Mouse (Mus musculus) C2C12 (cell line): ENCODE results near the gene Wwtr1. TPM values are rescaled to one million over a fixed set of nuclear protein-coding genes. Genes with fewer than 3 reads are reported as not detected.

Source experiments
- H3K27me3 ChIP-seq: one replicate; pipeline ENCODE4 v1.6.1; 2011; ENCODE audit not compliant: control insufficient read depth, insufficient read depth, insufficient read length
- H3K36me3 ChIP-seq: one replicate; pipeline ENCODE4 v1.6.1; 2011; ENCODE audit not compliant: control insufficient read depth, insufficient read depth
- H3K4me3 ChIP-seq: one replicate; pipeline ENCODE4 v1.5.1; 2011; ENCODE audit warnings: mild to moderate bottlenecking, control low read depth; ENCODE audit not compliant: poor library complexity, insufficient read depth, severe bottlenecking
- H3K79me2 ChIP-seq: one replicate; pipeline ENCODE4 v1.6.1; 2011; ENCODE audit not compliant: control insufficient read depth, insufficient read depth
- H3K79me3 ChIP-seq: one replicate; pipeline ENCODE4 v1.6.1; 2011; ENCODE audit warnings: low read depth, control low read depth
- H3ac ChIP-seq: one replicate; pipeline ENCODE3; 2011; ENCODE audit warnings: low read depth; ENCODE audit not compliant: control insufficient read depth, insufficient read length
- CEBPB ChIP-seq: IDR thresholded peaks from one replicate; pipeline ENCODE4 v1.6.1; 2011; ENCODE audit warnings: low read depth, mild to moderate bottlenecking, control low read depth, moderate library complexity
- CTCF ChIP-seq: IDR thresholded peaks from one replicate; pipeline ENCODE4 v1.5.1; 2011; ENCODE audit not compliant: control insufficient read depth, insufficient read depth, insufficient read length
- FOSL1 ChIP-seq: IDR thresholded peaks from one replicate; pipeline ENCODE4 v1.8.0; 2011; ENCODE audit warnings: mild to moderate bottlenecking, low read length; ENCODE audit not compliant: poor library complexity, insufficient read depth, severe bottlenecking
- MAX ChIP-seq: IDR thresholded peaks from one replicate; pipeline ENCODE4 v1.6.1; 2011; ENCODE audit warnings: mild to moderate bottlenecking, control low read depth
- MYOD1 ChIP-seq: IDR thresholded peaks from one replicate; pipeline ENCODE4 v1.6.1; 2011; ENCODE audit warnings: low read depth; ENCODE audit not compliant: control insufficient read depth, insufficient read length
- MYOG ChIP-seq: IDR thresholded peaks from one replicate; pipeline ENCODE4 v1.6.1; 2011; ENCODE audit not compliant: control insufficient read depth, insufficient read length; ENCODE audit errors: extremely low read depth
- USF1 ChIP-seq: IDR thresholded peaks from one replicate; pipeline ENCODE4 v1.6.1; 2011; ENCODE audit warnings: low read depth, mild to moderate bottlenecking, control low read depth, moderate library complexity
- polyA plus RNA-seq: library from polyadenylated mRNA; unstranded; fragments of >200 nt; fragmentation: generic; extraction: Trizol; gene quantifications from one replicate; pipeline ENCODE4 v1.2.1, GENCODE M21; 2012; ENCODE audit warnings: missing spikeins

The Wwtr1 gene
- polyA plus RNA-seq, 1 experiment: 26.7 TPM

GRCm38 (mm10) chr3:57554890-57555239 is 20.8 kb downstream of the Wwtr1 start:
- no peak overlapping the region for H3ac ChIP-seq

GRCm38 (mm10) chr3:57554124-57554889 is 21.4 kb downstream of the Wwtr1 start:
- Histone ChIP-seq H3K36me3 (peaks cover 17% of the 10 kb centered on the region), H3K4me3 (no peak overlapping the region), H3K79me2 (peaks cover 100% of the 10 kb centered on the region), H3K79me3 (peaks cover 79% of the 10 kb centered on the region), H3ac (no peak overlapping the region), H3K27me3 (no peaks in the 10 kb centered on the region)
- peak; percentile 36 for TF ChIP-seq CEBPB
- no peak for TF ChIP-seq USF1
- TF ChIP-seq CTCF: no peak

More at GRCm38 (mm10) chr3:57554890-57555239, 20.8 kb downstream of the Wwtr1 start:
- Histone ChIP-seq H3K79me3 (peaks cover 80% of the 10 kb centered on the region), H3K36me3 (peaks cover 22% of the 10 kb centered on the region), H3K4me3 (no peak overlapping the region), H3K27me3 (no peaks in the 10 kb centered on the region), H3K79me2 (peaks cover 100% of the 10 kb centered on the region)
- TF ChIP-seq USF1: no peak
- TF ChIP-seq MYOG: no peak
- TF ChIP-seq CTCF: no peak
- TF ChIP-seq MYOD1: no peak
- no peak for TF ChIP-seq MAX
- TF ChIP-seq FOSL1: no peak
- no peak for TF ChIP-seq CEBPB

GRCm38 (mm10) chr3:57553108-57553507 is 22.6 kb downstream of the Wwtr1 start:
- no peak overlapping the region for H3ac ChIP-seq
- peaks cover 77% of the 10 kb centered on the region for H3K79me3 ChIP-seq
- H3K36me3 ChIP-seq: peaks cover 8% of the 10 kb centered on the region
- TF ChIP-seq CEBPB: no peak
- peaks cover 100% of the 10 kb centered on the region for H3K79me2 ChIP-seq
- H3K27me3 ChIP-seq: no peaks in the 10 kb centered on the region
- no peak overlapping the region for H3K4me3 ChIP-seq

GRCm38 (mm10) chr3:57551210-57551609 is 24.5 kb downstream of the Wwtr1 start:
- peaks cover 73% of the 10 kb centered on the region for H3K79me3 ChIP-seq

GRCm38 (mm10) chr3:57550468-57551185 is 25.1 kb downstream of the Wwtr1 start:
- H3ac ChIP-seq: no peak overlapping the region
- H3K36me3 ChIP-seq: peaks cover 8% of the 10 kb centered on the region
- no peak overlapping the region for H3K4me3 ChIP-seq
- H3K27me3 ChIP-seq: no peaks in the 10 kb centered on the region
- peaks cover 100% of the 10 kb centered on the region for H3K79me2 ChIP-seq
- H3K79me3 ChIP-seq: peaks cover 73% of the 10 kb centered on the region
- TF ChIP-seq USF1 (no peak), FOSL1 (no peak), MAX (no peak), CEBPB (no peak), MYOD1 (no peak), MYOG (no peak), CTCF (no peak)

More at GRCm38 (mm10) chr3:57551210-57551609, 24.5 kb downstream of the Wwtr1 start:
- peaks cover 100% of the 10 kb centered on the region for H3K79me2 ChIP-seq
- TF ChIP-seq CTCF (no peak), USF1 (no peak), CEBPB (no peak), MAX (no peak)
- H3K36me3 ChIP-seq: peaks cover 8% of the 10 kb centered on the region
- H3K27me3 ChIP-seq: no peaks in the 10 kb centered on the region
- no peak overlapping the region for H3ac ChIP-seq
- no peak overlapping the region for H3K4me3 ChIP-seq

GRCm38 (mm10) chr3:57544154-57544553 is 31.6 kb downstream of the Wwtr1 start:
- Histone ChIP-seq H3ac (no peak overlapping the region), H3K27me3 (no peaks in the 10 kb centered on the region)

More at GRCm38 (mm10) chr3:57544154-57544553, 31.6 kb downstream of the Wwtr1 start:
- H3K36me3 ChIP-seq: peaks cover 13% of the 10 kb centered on the region
- TF ChIP-seq MAX: no peak
- no peak for TF ChIP-seq USF1
- no peak for TF ChIP-seq CTCF
- no peak for TF ChIP-seq CEBPB
- no peak for TF ChIP-seq MYOD1
- TF ChIP-seq FOSL1: no peak
- no peak for TF ChIP-seq MYOG
- no peak overlapping the region for H3K4me3 ChIP-seq
- H3K79me2 ChIP-seq: peaks cover 99% of the 10 kb centered on the region
- peaks cover 69% of the 10 kb centered on the region for H3K79me3 ChIP-seq
